Mouse (Mus musculus): ENCODE measurements at regions not wholly inside any gene's neighbourhood (a gene's known extent, or its start where the extent isn't known, plus 50 kb on each side); places are given as distances from the start of the nearest gene placed in this dataset.

DNA sequence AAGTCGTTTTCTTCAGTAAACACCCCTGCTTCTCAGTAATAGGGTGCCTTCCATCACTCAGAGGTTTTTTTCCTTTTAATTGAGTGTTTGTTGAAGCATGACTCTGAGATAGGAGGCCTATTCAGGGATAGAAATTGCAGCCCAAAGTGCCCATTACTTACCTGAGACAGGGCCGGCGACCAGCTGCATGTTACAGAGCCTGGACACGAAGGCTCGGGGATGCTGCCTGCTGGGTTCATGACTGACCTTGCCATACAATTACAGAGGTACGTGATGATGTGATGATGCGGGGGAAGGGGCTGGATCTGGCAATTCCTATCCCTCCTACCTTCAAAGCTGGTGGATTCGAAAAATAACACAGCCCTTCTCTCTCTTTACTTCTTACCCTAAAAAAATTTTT lies 146.7 kb downstream of the Rwdd3 start:
- no peak overlapping the region for H3K4me3 ChIP-seq (replicated peaks)
- H3K4me1 ChIP-seq, result no peaks in the 10 kb centered on the region
- H3K27me3 ChIP-seq (replicated peaks), result no peaks in the 10 kb centered on the region
- TF ChIP-seq FLI1 (IDR thresholded peaks at IDR 0.05; ENCODE audit: low read length) (no peak), GATA1 (IDR thresholded peaks at IDR 0.05; ENCODE audit: borderline replicate concordance, low read length) (no peak)
- peaks cover 10% of the 10 kb centered on the region for H3K9me3 ChIP-seq
- no peaks in the 10 kb centered on the region for H3K36me3 ChIP-seq (replicated peaks; ENCODE audit: low read length)

DNA sequence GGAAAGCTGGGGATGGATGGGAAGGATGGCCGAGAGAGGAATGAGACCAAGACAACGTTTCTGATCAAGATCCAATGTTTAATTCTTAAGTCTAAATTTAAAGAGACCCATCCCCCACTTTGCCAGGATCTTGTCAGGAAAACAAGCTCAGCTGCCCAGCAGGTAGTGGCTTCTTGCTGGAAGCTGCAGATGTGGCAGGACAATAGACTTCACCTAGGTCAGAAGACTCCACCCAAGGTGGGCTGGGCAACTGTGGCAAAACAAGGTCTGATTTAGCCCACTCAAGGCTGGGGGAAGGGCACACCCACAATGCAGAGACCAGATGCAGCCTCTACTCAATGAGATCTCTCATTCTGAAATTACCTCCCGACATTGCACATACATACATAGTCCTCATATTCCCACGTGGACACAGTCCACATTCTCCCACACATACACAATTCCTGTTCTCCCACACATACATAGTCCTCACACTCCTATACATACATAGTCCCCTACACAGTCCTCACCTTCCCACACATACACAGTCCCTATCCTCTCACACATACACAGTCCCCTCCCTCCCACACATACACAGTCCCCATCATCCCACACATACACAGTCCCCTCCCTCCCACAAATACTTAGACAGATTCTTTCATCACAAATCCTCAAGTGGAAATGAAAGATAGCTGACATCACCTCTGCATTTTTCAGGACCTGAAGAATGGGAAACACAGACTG lies 150.2 kb downstream of the Rwdd3 start:
- peaks cover 7% of the 10 kb centered on the region for H3K9me3 ChIP-seq
- TF ChIP-seq GATA1 (IDR thresholded peaks at IDR 0.05; ENCODE audit: borderline replicate concordance, low read length), result no peak
- no peaks in the 10 kb centered on the region for H3K4me1 ChIP-seq
- no peaks in the 10 kb centered on the region for H3K27me3 ChIP-seq (replicated peaks)
- no peak overlapping the region for H3K4me3 ChIP-seq (replicated peaks)
- no peaks in the 10 kb centered on the region for H3K36me3 ChIP-seq (replicated peaks; ENCODE audit: low read length)

DNA sequence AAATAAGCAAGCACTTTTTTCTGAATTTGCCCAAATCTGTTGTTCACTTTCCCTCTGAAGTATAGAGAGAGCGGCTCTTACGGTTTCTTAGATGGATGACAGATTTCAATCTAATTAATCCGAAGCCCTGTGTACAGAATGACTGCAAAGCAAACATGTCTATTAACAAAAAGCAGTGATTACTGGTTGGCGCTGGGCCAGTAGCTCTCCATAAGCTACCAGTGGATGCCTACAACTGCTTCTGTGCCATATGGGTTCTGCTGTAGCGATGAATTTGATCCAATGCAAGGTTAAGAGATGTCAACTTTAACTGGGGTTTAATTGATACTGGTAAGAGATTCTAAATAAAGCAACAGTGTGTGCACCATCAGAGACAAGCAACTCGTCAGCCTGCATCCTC lies 162.3 kb downstream of the Rwdd3 start:
- no peak for TF ChIP-seq GATA1 (IDR thresholded peaks at IDR 0.05; ENCODE audit: borderline replicate concordance, low read length)
- TF ChIP-seq FLI1 (IDR thresholded peaks at IDR 0.05; ENCODE audit: low read length), result no peak

DNA sequence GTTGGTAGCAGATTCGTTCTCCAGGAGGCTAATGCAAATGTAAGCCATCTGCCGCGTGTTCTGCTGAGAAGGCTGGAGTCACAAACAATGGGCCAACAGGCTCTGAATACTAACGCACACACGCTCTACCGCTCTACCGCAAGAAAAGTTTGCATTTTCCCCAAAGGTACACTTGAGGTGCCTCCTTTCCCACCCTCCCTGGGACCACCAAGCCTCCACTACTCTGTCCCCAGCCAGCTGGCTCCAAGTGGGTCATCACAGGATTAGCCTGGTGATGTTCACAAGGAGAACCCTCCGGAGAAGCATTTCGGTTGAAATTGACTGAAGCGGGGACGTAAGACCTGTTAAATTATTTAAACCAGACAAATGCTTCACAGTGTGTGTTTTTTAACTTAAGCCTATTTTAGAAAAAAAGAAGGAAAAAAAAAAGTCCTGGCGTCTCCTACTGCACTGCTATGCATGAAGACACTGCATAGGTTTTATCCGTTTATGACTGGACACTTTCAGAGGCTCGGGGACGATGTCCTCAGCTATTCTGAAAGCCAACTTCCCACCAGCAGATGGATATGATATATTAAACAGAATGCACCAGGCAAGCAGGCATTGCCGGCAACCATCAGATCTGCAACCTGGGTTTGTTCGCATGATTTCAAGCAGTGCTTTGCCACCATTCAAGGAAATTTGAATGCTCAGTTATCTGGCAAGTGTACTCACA lies 187.8 kb downstream of the Rwdd3 start:
- TF ChIP-seq FLI1 (IDR thresholded peaks at IDR 0.05; ENCODE audit: low read length) (no peak), GATA1 (IDR thresholded peaks at IDR 0.05; ENCODE audit: borderline replicate concordance, low read length) (no peak)
- H3K4me1 ChIP-seq, result no peaks in the 10 kb centered on the region
- no peaks in the 10 kb centered on the region for H3K36me3 ChIP-seq (replicated peaks; ENCODE audit: low read length)
- no peak overlapping the region for H3K4me3 ChIP-seq (replicated peaks)
- H3K27me3 ChIP-seq (replicated peaks), result no peaks in the 10 kb centered on the region
- no peaks in the 10 kb centered on the region for H3K9me3 ChIP-seq

More for the DNA sequence above, 162.3 kb downstream of the Rwdd3 start:
- H3K27me3 ChIP-seq (replicated peaks), result no peaks in the 10 kb centered on the region
- H3K4me3 ChIP-seq (replicated peaks), result no peak overlapping the region
- peaks cover 4% of the 10 kb centered on the region for H3K9me3 ChIP-seq
- H3K36me3 ChIP-seq (replicated peaks; ENCODE audit: low read length), result no peaks in the 10 kb centered on the region
- no peaks in the 10 kb centered on the region for H3K4me1 ChIP-seq

DNA sequence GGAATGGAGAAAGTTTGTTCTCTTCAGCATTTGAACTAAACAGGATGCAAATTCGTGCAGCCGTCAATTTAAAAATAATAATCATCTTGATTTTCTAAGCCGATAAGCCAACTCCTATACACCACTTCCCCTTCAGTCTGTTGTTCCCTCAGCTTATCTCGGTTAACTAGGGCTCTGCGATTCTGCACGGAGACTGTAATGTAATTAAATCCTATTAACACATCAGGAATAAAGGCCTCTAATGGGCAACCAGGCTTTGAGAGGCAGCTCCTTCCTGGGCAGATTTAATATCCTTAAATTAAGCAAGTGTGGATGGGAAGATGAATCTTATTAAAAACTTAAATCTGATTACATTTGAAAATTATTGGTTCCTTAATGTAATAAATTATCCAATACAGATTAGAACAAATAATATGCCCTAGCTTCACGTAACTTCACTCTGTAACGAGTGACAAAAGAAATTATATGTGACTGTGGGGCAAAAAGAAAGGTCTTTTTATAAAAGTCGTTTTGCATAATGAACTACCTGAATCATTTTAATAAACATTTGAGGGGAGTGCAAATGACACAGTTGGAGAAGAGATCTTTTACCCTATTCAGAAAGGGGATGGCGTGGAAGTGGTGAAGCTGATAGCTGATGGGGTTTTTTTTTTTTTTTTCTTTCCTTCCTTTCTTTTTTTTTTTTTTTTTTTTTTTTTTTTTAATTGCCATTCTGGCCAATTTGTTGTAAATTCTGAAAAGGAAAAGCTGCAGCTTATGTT lies 188.5 kb downstream of the Rwdd3 start:
- Histone ChIP-seq H3K36me3 (replicated peaks; ENCODE audit: low read length) (no peaks in the 10 kb centered on the region), H3K4me3 (replicated peaks) (no peak overlapping the region), H3K4me1 (no peaks in the 10 kb centered on the region), H3K9me3 (no peaks in the 10 kb centered on the region), H3K27me3 (replicated peaks) (no peaks in the 10 kb centered on the region)
- TF ChIP-seq FLI1 (IDR thresholded peaks at IDR 0.05; ENCODE audit: low read length) (no peak), GATA1 (IDR thresholded peaks at IDR 0.05; ENCODE audit: borderline replicate concordance, low read length) (no peak)

DNA sequence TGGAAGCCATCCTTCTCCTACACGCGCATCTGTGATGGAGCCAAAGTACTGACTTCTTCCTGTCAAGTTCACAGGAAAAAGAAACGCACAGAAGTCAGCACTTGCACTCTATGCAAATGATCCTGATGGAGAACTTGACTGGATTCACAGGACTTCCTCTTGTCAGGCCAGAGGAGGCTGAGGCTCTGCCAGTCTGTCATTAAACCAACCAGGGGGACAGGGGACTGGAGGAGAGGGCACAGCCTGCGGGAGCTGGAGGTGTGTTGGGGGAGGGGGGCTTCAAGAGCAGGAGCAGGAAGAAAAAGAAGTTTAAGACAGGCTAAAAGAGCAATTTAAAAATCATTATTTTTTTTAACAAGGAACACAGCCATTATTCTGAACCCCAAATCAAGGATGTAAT lies 189.3 kb downstream of the Rwdd3 start:
- Histone ChIP-seq H3K36me3 (replicated peaks; ENCODE audit: low read length) (no peaks in the 10 kb centered on the region), H3K4me1 (no peaks in the 10 kb centered on the region), H3K27me3 (replicated peaks) (no peaks in the 10 kb centered on the region), H3K9me3 (no peaks in the 10 kb centered on the region), H3K4me3 (replicated peaks) (no peak overlapping the region)
- TF ChIP-seq FLI1 (IDR thresholded peaks at IDR 0.05; ENCODE audit: low read length), result no peak
- no peak for TF ChIP-seq GATA1 (IDR thresholded peaks at IDR 0.05; ENCODE audit: borderline replicate concordance, low read length)

DNA sequence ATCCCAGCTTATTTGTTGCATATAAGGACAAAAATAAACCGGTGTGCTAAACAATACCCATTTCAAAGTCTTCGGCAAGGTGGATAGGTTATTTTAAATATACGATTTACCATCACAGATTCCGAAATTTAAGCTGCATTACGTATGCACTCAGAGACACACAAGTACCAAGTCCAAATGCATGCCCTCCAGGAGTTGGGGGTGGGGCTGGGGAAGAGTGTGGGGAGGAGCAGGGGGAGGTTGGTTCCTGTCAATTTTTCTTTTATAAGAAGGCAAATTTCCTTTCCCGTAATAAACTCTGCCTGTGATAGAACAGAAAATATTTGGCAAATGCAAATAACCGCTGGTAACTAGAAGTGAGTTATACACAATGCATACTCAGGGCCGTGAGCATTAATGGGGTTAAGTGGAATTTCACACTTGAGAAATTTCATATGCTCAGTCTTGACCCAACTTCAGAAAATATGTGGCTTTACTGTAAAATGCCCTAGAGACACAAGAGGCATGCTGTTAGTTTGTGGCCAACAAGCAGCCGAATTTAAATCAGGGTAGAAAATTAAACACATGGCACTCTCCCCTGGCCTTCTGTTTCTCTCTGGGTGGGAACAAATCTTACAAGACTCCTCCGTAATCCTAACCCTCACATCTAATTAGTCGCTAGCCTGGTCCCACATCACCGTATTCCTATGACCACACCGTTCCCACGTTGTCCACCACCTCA lies 200.6 kb downstream of the Rwdd3 start:
- Histone ChIP-seq H3K4me1 (no peaks in the 10 kb centered on the region), H3K9me3 (peaks cover 6% of the 10 kb centered on the region; the same call in 1 of the 2 replicates), H3K36me3 (replicated peaks; ENCODE audit: low read length) (no peaks in the 10 kb centered on the region), H3K27me3 (replicated peaks) (no peaks in the 10 kb centered on the region), H3K4me3 (replicated peaks) (no peak overlapping the region)
- TF ChIP-seq GATA1 (IDR thresholded peaks at IDR 0.05; ENCODE audit: borderline replicate concordance, low read length) (no peak), FLI1 (IDR thresholded peaks at IDR 0.05; ENCODE audit: low read length) (no peak)

DNA sequence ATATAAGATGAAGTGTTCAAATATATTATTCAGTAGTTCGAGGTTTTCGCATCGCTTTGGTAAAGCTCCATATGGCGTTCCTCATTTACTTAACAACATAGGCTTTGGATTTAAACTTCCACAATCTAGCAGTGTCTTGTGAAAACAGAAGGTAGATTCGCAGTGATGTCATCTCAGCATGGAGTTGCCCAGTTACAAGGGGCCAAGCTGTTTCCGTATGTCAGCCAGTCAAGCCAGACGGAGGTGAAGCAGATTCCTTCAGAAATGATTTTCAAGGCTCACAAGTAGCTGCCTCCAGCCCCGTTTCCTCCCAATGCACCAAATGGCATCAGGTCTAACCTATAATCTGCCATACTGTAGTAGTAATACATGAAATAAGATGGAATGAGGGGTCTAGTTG lies 224.6 kb downstream of the Rwdd3 start:
- H3K4me1 ChIP-seq, result no peaks in the 10 kb centered on the region
- TF ChIP-seq GATA1 (IDR thresholded peaks at IDR 0.05; ENCODE audit: borderline replicate concordance, low read length) (no peak), FLI1 (IDR thresholded peaks at IDR 0.05; ENCODE audit: low read length) (no peak)
- H3K4me3 ChIP-seq (replicated peaks), result no peak overlapping the region
- no peaks in the 10 kb centered on the region for H3K36me3 ChIP-seq (replicated peaks; ENCODE audit: low read length)
- no peaks in the 10 kb centered on the region for H3K9me3 ChIP-seq
- H3K27me3 ChIP-seq (replicated peaks), result no peaks in the 10 kb centered on the region

DNA sequence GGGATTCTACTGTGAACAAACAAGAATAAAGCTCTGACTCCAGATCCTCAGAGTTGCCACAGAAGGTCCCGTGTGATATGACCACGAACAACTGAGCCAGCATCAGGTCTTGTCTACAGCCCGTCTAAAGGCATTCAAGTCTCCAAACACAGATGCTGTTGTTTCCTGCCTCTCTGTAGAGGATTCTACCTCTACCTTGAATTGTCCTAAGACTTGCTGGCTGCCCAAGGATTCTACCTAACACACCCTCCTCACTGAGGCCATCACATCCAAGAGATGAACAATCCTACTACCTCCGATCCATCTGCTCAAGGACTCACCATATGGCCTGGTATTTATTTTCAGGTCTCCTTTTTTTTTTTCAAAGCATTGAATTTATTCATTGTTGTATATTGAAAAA lies 237.1 kb downstream of the Rwdd3 start:
- no peaks in the 10 kb centered on the region for H3K27me3 ChIP-seq (replicated peaks)
- no peaks in the 10 kb centered on the region for H3K36me3 ChIP-seq (replicated peaks; ENCODE audit: low read length)
- H3K9me3 ChIP-seq, result no peaks in the 10 kb centered on the region
- TF ChIP-seq GATA1 (IDR thresholded peaks at IDR 0.05; ENCODE audit: borderline replicate concordance, low read length), result no peak
- TF ChIP-seq FLI1 (IDR thresholded peaks at IDR 0.05; ENCODE audit: low read length), result no peak
- no peak overlapping the region for H3K4me3 ChIP-seq (replicated peaks)
- no peaks in the 10 kb centered on the region for H3K4me1 ChIP-seq

Measured in megakaryocyte, embryonic 14.5 days (primary cell).